Mouse (Mus musculus): ENCODE measurements at regions not wholly inside any gene's neighbourhood (a gene's known extent, or its start where the extent isn't known, plus 50 kb on each side); places are given as distances from the start of the nearest gene placed in this dataset.
A peak's percentile ranks its signal among the peaks of the same experiment; 100 is the strongest.

DNA sequence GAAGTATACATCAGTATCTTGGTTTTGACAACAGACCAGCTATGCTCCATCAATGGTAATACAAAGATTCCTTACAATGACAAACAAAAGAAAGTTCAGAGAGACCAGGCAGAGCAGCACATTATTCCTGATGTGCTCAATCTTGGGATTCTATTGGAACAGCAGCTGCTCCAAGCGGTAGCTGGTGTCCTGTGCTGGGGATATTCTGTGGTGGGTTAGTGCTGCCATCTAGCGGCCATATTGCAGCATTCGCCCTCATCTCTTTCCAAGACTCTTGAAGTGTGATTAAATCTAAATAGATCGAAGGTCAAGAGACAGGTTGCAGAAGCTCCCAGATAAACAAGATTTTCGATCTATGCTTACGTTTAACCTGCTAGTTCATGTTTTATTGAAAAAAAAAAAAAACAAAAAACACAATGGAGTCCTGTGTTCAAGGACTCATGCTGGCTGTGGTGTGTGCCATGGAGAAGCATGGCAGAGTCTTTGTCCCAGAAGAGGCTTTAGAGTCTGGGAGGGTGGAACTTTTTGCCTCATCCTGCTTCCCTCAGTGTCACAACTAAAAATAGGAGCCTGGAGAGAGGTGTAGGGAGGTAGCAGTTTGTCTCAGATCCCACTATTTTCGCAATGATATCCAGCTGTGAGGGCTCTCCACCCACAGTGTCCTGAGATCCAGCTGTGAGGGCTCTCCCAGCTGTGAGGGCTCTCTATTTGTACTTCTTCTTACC, 468.6 kb downstream of the Plcl1 start:
- TF ChIP-seq CTCF (IDR thresholded peaks at IDR 0.05; ENCODE audit: borderline replicate concordance, insufficient read depth, low read length) (peak; percentile 66; the same call in 1 of the 2 replicates), POLR2A (IDR thresholded peaks at IDR 0.05; ENCODE audit: low read depth, low read length) (no peak)

Measured in embryonic fibroblast, embryonic 13.5 days (primary cell).